In genomic region chr9:94692122-94692521, GRCm38 (mm10) we compare ENCODE assay signal across 10 mouse cellular contexts. TPM values are rescaled to one million over a fixed set of nuclear protein-coding genes. Genes with fewer than 3 reads are reported as not detected.
DNase-seq lines count a peak whose midpoint lies in the region; ATAC-seq and TF ChIP-seq lines count a peak whose summit lies in the region.
"Had no signal": no experiment of that assay in that cellular context is flagged by ENCODE, and none has a peak within 500 bp of the region (broad histone marks: within the 10 kb centered on the region; RNA-seq: fewer than 3 reads in every experiment).

No protein-coding gene starts in this region.

- no peak overlapping the region for H3K4me3 ChIP-seq in heart, adult 2 months
- no peak overlapping the region for H3K4me3 ChIP-seq in midbrain, embryonic 10.5 days
- no peak overlapping the region for H3K4me3 ChIP-seq in midbrain, embryonic 16.5 days (ENCODE audit: low read depth, low read length)
- no peak overlapping the region for H3K4me3 ChIP-seq in heart, embryonic 14.5 days (ENCODE audit: control insufficient read depth in 1 of 2, insufficient read depth in 1 of 2, low read depth in 1 of 2, low read length in 2 of 2)
- no peak overlapping the region for H3K4me3 ChIP-seq in stomach, postnatal 0 days (ENCODE audit: low read depth, low read length)

- no peak overlapping the region; the same call in 1 of the 2 replicates for H3K9ac ChIP-seq in heart, adult 2 months (ENCODE audit: low read depth, low read length)
- no peak overlapping the region for H3K9ac ChIP-seq in midbrain, embryonic 16.5 days (ENCODE audit: low read depth, low read length)
- peak overlapping the region; percentile 46; the same call in 1 of the 2 replicates for H3K9ac ChIP-seq in heart, embryonic 14.5 days (ENCODE audit: low read length)
- no peak overlapping the region for H3K9ac ChIP-seq in stomach, postnatal 0 days (ENCODE audit: low read length)

- H3K27ac ChIP-seq in heart, adult 2 months, result peak overlapping the region; percentile 8; the same call in 1 of the 2 replicates
- H3K27ac ChIP-seq in midbrain, embryonic 10.5 days (replicated peaks), result peak overlapping the region; percentile 23; the same call in 1 of the 2 replicates
- H3K27ac ChIP-seq in midbrain, embryonic 16.5 days (ENCODE audit: low read length), result no peak overlapping the region
- H3K27ac ChIP-seq in heart, embryonic 14.5 days (replicated peaks in 1 of 2; ENCODE audit: control insufficient read depth in 1 of 2, insufficient read depth in 1 of 2, low read depth in 2 of 2, low read length in 2 of 2), result peak overlapping the region; percentile 53 to 70
- 0 out of 2 replicates have a peak overlapping the region, but pooled peaks have one; percentile 36 for H3K27ac ChIP-seq in stomach, postnatal 0 days (replicated peaks)

- ATAC-seq in midbrain, embryonic 16.5 days, result no peak
- ATAC-seq in heart, embryonic 14.5 days (ENCODE audit: insufficient number of reproducible peaks, insufficient read depth, low FRiP score, low read depth), result no peak; the same call in 1 of the 2 replicates
- no peak for ATAC-seq in stomach, postnatal 0 days (ENCODE audit: low FRiP score, low TSS enrichment)

- no peak overlapping the region for H3K4me2 ChIP-seq in midbrain, embryonic 16.5 days (ENCODE audit: low read length)
- H3K4me2 ChIP-seq in heart, embryonic 14.5 days (ENCODE audit: low read length), result peak overlapping the region; percentile 32
- H3K4me2 ChIP-seq in stomach, postnatal 0 days (replicated peaks; ENCODE audit: low read depth), result peak overlapping the region; percentile 27; the same call in 1 of the 2 replicates

- no peak for TF ChIP-seq POLR2A in heart, adult 2 months (IDR thresholded peaks at IDR 0.05; ENCODE audit: insufficient read depth, low read depth, low read length)

- no peaks in the 10 kb centered on the region for H3K36me3 ChIP-seq in heart, adult 2 months (ENCODE audit: control insufficient read depth, insufficient read depth, low read length)
- no peaks in the 10 kb centered on the region for H3K36me3 ChIP-seq in midbrain, embryonic 10.5 days
- no peaks in the 10 kb centered on the region for H3K36me3 ChIP-seq in midbrain, embryonic 16.5 days (ENCODE audit: control insufficient read depth, insufficient read depth, low read length)
- H3K36me3 ChIP-seq in heart, embryonic 14.5 days (ENCODE audit: control insufficient read depth, insufficient read depth, low read length), result no peaks in the 10 kb centered on the region
- H3K36me3 ChIP-seq in stomach, postnatal 0 days (ENCODE audit: control insufficient read depth, insufficient read depth, low read length), result no peaks in the 10 kb centered on the region

- DNase-seq in heart, adult 2 months, result peak in 1 of 2 experiments; percentile 8
- no peak for DNase-seq in heart, postnatal 14 days
- no peak for DNase-seq in midbrain, embryonic 10.5 days (ENCODE audit: low spot score)
- no peak for DNase-seq in stomach, postnatal 0 days (ENCODE audit: low spot score)
- DNase-seq in spleen, postnatal 4 days (ENCODE audit: low spot score in 2 of 2), result no peak
- DNase-seq in gastrocnemius, adult 8-10 months (ENCODE audit: low spot score in 2 of 2), result no peak
- DNase-seq: adrenal gland, adult 2 months; lung, postnatal 4 days had no signal

- H3K79me2 ChIP-seq in heart, adult 2 months (replicated peaks; ENCODE audit: control insufficient read depth, insufficient read depth, low read length), result no peaks in the 10 kb centered on the region

- TF ChIP-seq CTCF in heart, adult 2 months (IDR thresholded peaks at IDR 0.05), result no peak
- no peak for TF ChIP-seq CTCF in stomach, postnatal 0 days (IDR thresholded peaks at IDR 0.05; ENCODE audit: low read depth)

- peaks cover 2% of the 10 kb centered on the region for H3K4me1 ChIP-seq in heart, adult 2 months (ENCODE audit: control insufficient read depth, insufficient read depth, low read length)
- 0 out of 2 replicates have a peak, but pooled peaks cover 3% of the 10 kb centered on the region for H3K4me1 ChIP-seq in midbrain, embryonic 10.5 days
- no peaks in the 10 kb centered on the region for H3K4me1 ChIP-seq in midbrain, embryonic 16.5 days (ENCODE audit: control insufficient read depth, insufficient read depth, low read length)
- H3K4me1 ChIP-seq in heart, embryonic 14.5 days (ENCODE audit: control insufficient read depth in 2 of 2, insufficient read depth in 2 of 2, low read length in 2 of 2), result peaks cover 7 to 24% of the 10 kb centered on the region in 2 experiments
- peaks cover 3% of the 10 kb centered on the region; the same call in 1 of the 2 replicates for H3K4me1 ChIP-seq in stomach, postnatal 0 days (replicated peaks; ENCODE audit: control insufficient read depth, insufficient read depth)

- intact Hi-C loops in heart, adult 2 months (cut with DNase I), result no loop called here
- intact Hi-C loops in heart, postnatal 14 days (cut with DNase I), result no loop called here

- 4% methylated on average over 7 of the region's 7 CpGs for WGBS in heart, adult 2 months
- WGBS in midbrain, embryonic 10.5 days, result 58% methylated on average over 7 of the region's 7 CpGs
- WGBS in midbrain, embryonic 16.5 days, result 59% methylated on average over 7 of the region's 7 CpGs
- WGBS in heart, embryonic 14.5 days, result 9% methylated on average over 7 of the region's 7 CpGs
- WGBS in stomach, postnatal 0 days, result 5% methylated on average over 7 of the region's 7 CpGs

- no peak for TF ChIP-seq EP300 in heart, adult 2 months (IDR thresholded peaks at IDR 0.05; ENCODE audit: insufficient read depth, low read depth, low read length)
- TF ChIP-seq EP300 in stomach, postnatal 0 days (optimal IDR thresholded peaks at IDR 0.05), result no peak

- H3K27me3 ChIP-seq in heart, adult 2 months (ENCODE audit: control insufficient read depth, insufficient read depth, low read length), result no peaks in the 10 kb centered on the region
- no peaks in the 10 kb centered on the region for H3K27me3 ChIP-seq in midbrain, embryonic 10.5 days (ENCODE audit: low read depth, poor library complexity, severe bottlenecking)
- no peaks in the 10 kb centered on the region for H3K27me3 ChIP-seq in midbrain, embryonic 16.5 days (ENCODE audit: control insufficient read depth, insufficient read depth, low read depth, low read length)
- H3K27me3 ChIP-seq in heart, embryonic 14.5 days (ENCODE audit: control insufficient read depth, insufficient read depth, low read length), result no peaks in the 10 kb centered on the region
- H3K27me3 ChIP-seq in stomach, postnatal 0 days (ENCODE audit: control insufficient read depth, insufficient read depth, low read length), result no peaks in the 10 kb centered on the region

- no peaks in the 10 kb centered on the region for H3K9me3 ChIP-seq in midbrain, embryonic 10.5 days (replicated peaks)
- no peaks in the 10 kb centered on the region for H3K9me3 ChIP-seq in midbrain, embryonic 16.5 days (replicated peaks; ENCODE audit: control insufficient read depth, low read length, poor library complexity, severe bottlenecking)
- no peaks in the 10 kb centered on the region for H3K9me3 ChIP-seq in heart, embryonic 14.5 days (ENCODE audit: control insufficient read depth, low read length)
- no peaks in the 10 kb centered on the region for H3K9me3 ChIP-seq in stomach, postnatal 0 days (ENCODE audit: control insufficient read depth, low read length)

RNA-seq across cellular contexts. Expression of gene Slc9a9, which starts 22.4 kb away (rescaled TPM):
- 1 to 10 TPM; 1.9 to 2.2 TPM for total RNA-seq in heart, adult 2 months (2021)
- polyA plus RNA-seq in heart, adult 2 months (2012; rRNA removed), result 2.0 and 2.8 TPM in 2 replicates
- total RNA-seq in heart, postnatal 14 days (2021), result 1 to 10 TPM; 2.6 to 5.0 TPM
- 1.9 and 2.3 TPM in 2 replicates for polyA plus RNA-seq in midbrain, embryonic 10.5 days (2016; fragmentation: Nextera tagmentation; extraction: Ambion mirVana)
- 6.6 and 7.4 TPM in 2 replicates for polyA plus RNA-seq in midbrain, embryonic 16.5 days (2015; fragmentation: Nextera tagmentation; extraction: Ambion mirVana)
- 3.5 and 4.7 TPM in 2 replicates for polyA plus RNA-seq in heart, embryonic 14.5 days (2014; fragmentation: Nextera tagmentation; extraction: Ambion mirVana)
- 3.4 and 3.8 TPM in 2 replicates for polyA plus RNA-seq in stomach, postnatal 0 days (2015; fragmentation: Nextera tagmentation; extraction: Ambion mirVana)
- 1 to 10 TPM in 3 of 4 experiments, under 1 TPM in 1; 0.99 to 1.8 (median 1.5) TPM for total RNA-seq in gastrocnemius, adult 8-10 months (2022)
